Mouse (Mus musculus): Measurements from ENCODE around the gene Gab2. TPM values are rescaled to one million over a fixed set of nuclear protein-coding genes. Genes with fewer than 3 reads are reported as not detected.

Gene Gab2
- total and polyA plus RNA-seq, 2 experiments from 2014 or later, result 15.7 to 36.8 TPM

GRCm38 (mm10) chr7:97332667-97333041 lies 251.3 kb downstream of the Gab2 start:
- Histone ChIP-seq H3K27me3 (ENCODE audit: insufficient read depth, low read length) (no peaks in the 10 kb centered on the region), H3K27ac (ENCODE audit: low read depth, low read length) (peak overlapping the region; percentile 60), H3K4me1 (ENCODE audit: insufficient read depth, low read length) (peaks cover 16% of the 10 kb centered on the region), H3K9me3 (ENCODE audit: low read length) (no peaks in the 10 kb centered on the region), H3K4me3 (ENCODE audit: low read depth, low read length) (peak overlapping the region; percentile 84), H3K9ac (replicated peaks; ENCODE audit: low read length, poor library complexity, severe bottlenecking) (peak overlapping the region; percentile 81), H3K4me2 (ENCODE audit: low read depth, low read length, poor library complexity, severe bottlenecking) (peak overlapping the region; percentile 67), H3K36me3 (ENCODE audit: insufficient read depth, low read length) (no peaks in the 10 kb centered on the region)
- 4% methylated on average over 9 of the region's 9 CpGs for WGBS
- TF ChIP-seq CTCF (IDR thresholded peaks at IDR 0.05), result no peak
- DNase-seq (ENCODE audit: low spot score) (no peak), ATAC-seq (ENCODE audit: low FRiP score) (peak; percentile 72)

GRCm38 (mm10) chr7:97333113-97333898 lies 251.9 kb downstream of the Gab2 start:
- no peaks in the 10 kb centered on the region for H3K27me3 ChIP-seq (ENCODE audit: insufficient read depth, low read length)
- peak overlapping the region; percentile 67 for H3K4me2 ChIP-seq (ENCODE audit: low read depth, low read length, poor library complexity, severe bottlenecking)
- DNase-seq (ENCODE audit: low spot score) (no peak), ATAC-seq (ENCODE audit: low FRiP score) (no peak)
- peak overlapping the region; percentile 84 for H3K4me3 ChIP-seq (ENCODE audit: low read depth, low read length)
- no peak overlapping the region for H3K9ac ChIP-seq (replicated peaks; ENCODE audit: low read length, poor library complexity, severe bottlenecking)
- no peak overlapping the region for H3K27ac ChIP-seq (ENCODE audit: low read depth, low read length)
- no peaks in the 10 kb centered on the region for H3K36me3 ChIP-seq (ENCODE audit: insufficient read depth, low read length)
- H3K4me1 ChIP-seq (ENCODE audit: insufficient read depth, low read length), result peaks cover 16% of the 10 kb centered on the region
- no peak for TF ChIP-seq CTCF (IDR thresholded peaks at IDR 0.05)
- H3K9me3 ChIP-seq (ENCODE audit: low read length), result no peaks in the 10 kb centered on the region
- WGBS, result 89% methylated on average over 6 of the region's 6 CpGs

GRCm38 (mm10) chr7:97334406-97334805 lies 253.0 kb downstream of the Gab2 start:
- ATAC-seq (ENCODE audit: low FRiP score) (no peak), DNase-seq (ENCODE audit: low spot score) (no peak)
- H3K9ac ChIP-seq (replicated peaks; ENCODE audit: low read length, poor library complexity, severe bottlenecking), result no peak overlapping the region
- no peak for TF ChIP-seq CTCF (IDR thresholded peaks at IDR 0.05)
- no peak overlapping the region for H3K4me3 ChIP-seq (ENCODE audit: low read depth, low read length)
- no peaks in the 10 kb centered on the region for H3K9me3 ChIP-seq (ENCODE audit: low read length)
- H3K4me2 ChIP-seq (ENCODE audit: low read depth, low read length, poor library complexity, severe bottlenecking), result no peak overlapping the region
- peaks cover 10% of the 10 kb centered on the region; the same call in 1 of the 2 replicates for H3K4me1 ChIP-seq (ENCODE audit: insufficient read depth, low read length)
- no peak overlapping the region for H3K27ac ChIP-seq (ENCODE audit: low read depth, low read length)
- WGBS, result 96% methylated on average over 2 of the region's 2 CpGs
- H3K36me3 ChIP-seq (ENCODE audit: insufficient read depth, low read length), result no peaks in the 10 kb centered on the region
- H3K27me3 ChIP-seq (ENCODE audit: insufficient read depth, low read length), result no peaks in the 10 kb centered on the region

GRCm38 (mm10) chr7:97336678-97337077 lies 255.3 kb downstream of the Gab2 start:
- H3K4me2 ChIP-seq (ENCODE audit: low read depth, low read length, poor library complexity, severe bottlenecking), result no peak overlapping the region
- no peaks in the 10 kb centered on the region; the same call in 1 of the 2 replicates for H3K4me1 ChIP-seq (ENCODE audit: insufficient read depth, low read length)
- no peak overlapping the region for H3K27ac ChIP-seq (ENCODE audit: low read depth, low read length)
- no peaks in the 10 kb centered on the region for H3K36me3 ChIP-seq (ENCODE audit: insufficient read depth, low read length)
- no peak overlapping the region for H3K9ac ChIP-seq (replicated peaks; ENCODE audit: low read length, poor library complexity, severe bottlenecking)
- no peaks in the 10 kb centered on the region for H3K9me3 ChIP-seq (ENCODE audit: low read length)
- no peak for DNase-seq (ENCODE audit: low spot score)
- ATAC-seq (ENCODE audit: low FRiP score), result no peak
- no peak overlapping the region for H3K4me3 ChIP-seq (ENCODE audit: low read depth, low read length)
- WGBS, result 76% methylated on average over 1 of the region's 1 CpGs
- no peaks in the 10 kb centered on the region for H3K27me3 ChIP-seq (ENCODE audit: insufficient read depth, low read length)
- TF ChIP-seq CTCF (IDR thresholded peaks at IDR 0.05), result no peak

- no peak overlapping the region for H3K4me3 ChIP-seq (ENCODE audit: low read depth, low read length)
- 86% methylated on average over 4 of the region's 4 CpGs for WGBS
- H3K9ac ChIP-seq (replicated peaks; ENCODE audit: low read length, poor library complexity, severe bottlenecking), result no peak overlapping the region
- H3K4me1 ChIP-seq (ENCODE audit: insufficient read depth, low read length), result no peaks in the 10 kb centered on the region
- H3K4me2 ChIP-seq (ENCODE audit: low read depth, low read length, poor library complexity, severe bottlenecking), result no peak overlapping the region
- TF ChIP-seq CTCF (IDR thresholded peaks at IDR 0.05), result no peak
- H3K9me3 ChIP-seq (ENCODE audit: low read length), result no peaks in the 10 kb centered on the region
- no peaks in the 10 kb centered on the region for H3K36me3 ChIP-seq (ENCODE audit: insufficient read depth, low read length)
- no peak overlapping the region for H3K27ac ChIP-seq (ENCODE audit: low read depth, low read length)
- no peak for ATAC-seq (ENCODE audit: low FRiP score)
- no peaks in the 10 kb centered on the region for H3K27me3 ChIP-seq (ENCODE audit: insufficient read depth, low read length)
- DNase-seq (ENCODE audit: low spot score), result no peak
Observed at GRCm38 (mm10) chr7:97338593-97338992, 257.2 kb downstream of the Gab2 start.

GRCm38 (mm10) chr7:97339623-97340022 lies 258.2 kb downstream of the Gab2 start:
- Histone ChIP-seq H3K4me3 (ENCODE audit: low read depth, low read length) (no peak overlapping the region), H3K4me1 (ENCODE audit: insufficient read depth, low read length) (no peaks in the 10 kb centered on the region), H3K27me3 (ENCODE audit: insufficient read depth, low read length) (no peaks in the 10 kb centered on the region), H3K36me3 (ENCODE audit: insufficient read depth, low read length) (no peaks in the 10 kb centered on the region), H3K9me3 (ENCODE audit: low read length) (no peaks in the 10 kb centered on the region), H3K9ac (replicated peaks; ENCODE audit: low read length, poor library complexity, severe bottlenecking) (no peak overlapping the region), H3K4me2 (ENCODE audit: low read depth, low read length, poor library complexity, severe bottlenecking) (no peak overlapping the region), H3K27ac (ENCODE audit: low read depth, low read length) (no peak overlapping the region)
- TF ChIP-seq CTCF (IDR thresholded peaks at IDR 0.05), result no peak
- 91% methylated on average over 7 of the region's 7 CpGs for WGBS
- DNase-seq (ENCODE audit: low spot score) (no peak), ATAC-seq (ENCODE audit: low FRiP score) (no peak)
